Mouse (Mus musculus): ENCODE data around the gene Tnrc6b.

DNA sequence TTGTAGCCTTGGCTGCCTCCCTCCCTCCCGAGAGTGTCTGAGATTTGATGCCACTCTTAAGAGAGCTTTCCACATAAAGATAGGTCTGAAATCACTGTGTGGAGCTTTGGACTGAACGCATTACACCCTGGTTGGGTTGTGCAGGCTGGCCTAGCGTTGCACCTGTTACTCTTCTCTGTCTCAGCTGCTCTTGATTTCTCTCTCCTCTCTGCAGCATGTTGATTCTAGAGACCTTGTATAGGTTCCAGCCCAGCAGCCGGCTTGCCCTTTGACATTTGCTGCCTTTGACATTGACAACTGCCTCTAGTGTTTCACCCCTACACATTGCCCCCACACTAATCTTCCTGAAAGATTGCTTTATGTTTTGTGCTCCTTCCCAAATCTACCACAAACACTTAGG is 3.2 kb downstream of the Tnrc6b start:
- no peak for TF ChIP-seq CTCF (IDR thresholded peaks at IDR 0.05; ENCODE audit: low read depth, low read length)
- TF ChIP-seq POLR2A (IDR thresholded peaks at IDR 0.05; ENCODE audit: insufficient read depth, low read length): no peak

All from ES-Bruce4 (cell line).